Mouse (Mus musculus) spleen, postnatal 10 days (tissue): ENCODE measurements around the gene Fgf9.

Experiments
- DNase-seq, 2 experiments: peaks; one replicate each; pipeline ENCODE4 v3.0.0; 2021 to 2022; ENCODE audit warnings: low spot score in 2 of 2

The Fgf9 gene

GRCm38 (mm10) chr14:58089486-58089885, 19.1 kb downstream of the Fgf9 start:
- no peak for DNase-seq

GRCm38 (mm10) chr14:58091321-58091720, 21.0 kb downstream of the Fgf9 start:
- DNase-seq, result no peak

GRCm38 (mm10) chr14:58099599-58099998, 29.3 kb downstream of the Fgf9 start:
- DNase-seq, result no peak

- no peak for DNase-seq
Measured at GRCm38 (mm10) chr14:58101298-58101697, 31.0 kb downstream of the Fgf9 start.

GRCm38 (mm10) chr14:58104266-58104665, 33.9 kb downstream of the Fgf9 start:
- DNase-seq, result no peak

- no peak for DNase-seq
Measured at GRCm38 (mm10) chr14:58105596-58105995, 35.2 kb downstream of the Fgf9 start.

- no peak for DNase-seq
Measured at GRCm38 (mm10) chr14:58109601-58110000, 39.3 kb downstream of the Fgf9 start.

GRCm38 (mm10) chr14:58111562-58111961, 41.2 kb downstream of the Fgf9 start:
- DNase-seq, result no peak

- no peak for DNase-seq
Measured at GRCm38 (mm10) chr14:58112341-58112740, 42.0 kb downstream of the Fgf9 start.

- DNase-seq, result no peak
Measured at GRCm38 (mm10) chr14:58113180-58113579, 42.8 kb downstream of the Fgf9 start.

- no peak for DNase-seq
Measured at GRCm38 (mm10) chr14:58114146-58114545, 43.8 kb downstream of the Fgf9 start.

- DNase-seq, result no peak
Measured at GRCm38 (mm10) chr14:58124625-58125024, 54.3 kb downstream of the Fgf9 start.

GRCm38 (mm10) chr14:58126508-58126907, 56.2 kb downstream of the Fgf9 start:
- DNase-seq, result no peak

GRCm38 (mm10) chr14:58139506-58140055, 69.2 kb downstream of the Fgf9 start:
- no peak for DNase-seq

GRCm38 (mm10) chr14:58149637-58150470, 79.5 kb downstream of the Fgf9 start:
- no peak for DNase-seq

- DNase-seq, result no peak
Measured at GRCm38 (mm10) chr14:58150471-58150855, 80.1 kb downstream of the Fgf9 start.

- no peak for DNase-seq
Measured at GRCm38 (mm10) chr14:58152110-58152509, 81.8 kb downstream of the Fgf9 start.

- no peak for DNase-seq
Measured at GRCm38 (mm10) chr14:58153470-58154416, 83.4 kb downstream of the Fgf9 start.

- DNase-seq, result no peak
Measured at GRCm38 (mm10) chr14:58160624-58161023, 90.3 kb downstream of the Fgf9 start.
